Mouse (Mus musculus) lung, embryonic 16.5 days (tissue): ENCODE measurements at regions not wholly inside any gene's neighbourhood (a gene's known extent, or its start where the extent isn't known, plus 50 kb on each side); places are given as distances from the start of the nearest gene placed in this dataset.
A peak's percentile ranks its signal among the peaks of the same experiment; 100 is the strongest.

Source experiments
- ATAC-seq: fragments of 200-750 bp; cut with Nextera tagmentation; 2 replicates; pipeline ENCODE4 v1.8.0; 2017; ENCODE audit warnings: low read depth, mild to moderate bottlenecking, moderate library complexity
- H3K27ac ChIP-seq: fragments of 300-500 bp; sonication (generic); 2 replicates; pipeline ENCODE4 v1.5.1; 2014; ENCODE audit warnings: mild to moderate bottlenecking, control low read depth, low read length
- H3K27me3 ChIP-seq: fragments of 300-500 bp; sonication (generic); 2 replicates; pipeline ENCODE4 v1.6.1; 2014; ENCODE audit warnings: low read depth, low read length, mixed read lengths; ENCODE audit not compliant: control insufficient read depth, insufficient read depth
- H3K36me3 ChIP-seq: fragments of 300-500 bp; sonication (generic); 2 replicates; pipeline ENCODE4 v1.6.1; 2014; ENCODE audit warnings: low read length; ENCODE audit not compliant: control insufficient read depth, insufficient read depth
- H3K4me1 ChIP-seq: fragments of 300-500 bp; sonication (generic); replicated peaks from 2 replicates; pipeline ENCODE4 v1.6.1; 2014; ENCODE audit warnings: low read length, mixed read lengths; ENCODE audit not compliant: control insufficient read depth, insufficient read depth
- H3K4me2 ChIP-seq: fragments of 300-500 bp; sonication (generic); 2 replicates; pipeline ENCODE4 v1.6.1; 2014; ENCODE audit warnings: low read depth, low read length, control low read depth
- H3K4me3 ChIP-seq: fragments of 300-500 bp; sonication (generic); 2 replicates; pipeline ENCODE4 v1.5.1; 2014; ENCODE audit warnings: mild to moderate bottlenecking, low read length, control low read depth
- H3K9ac ChIP-seq: fragments of 300-500 bp; sonication (generic); 2 replicates; pipeline ENCODE4 v1.6.1; 2014; ENCODE audit warnings: low read length, control low read depth
- H3K9me3 ChIP-seq: fragments of 300-500 bp; sonication (generic); 2 replicates; pipeline ENCODE4 v1.6.1; 2016; ENCODE audit warnings: low read length; ENCODE audit not compliant: control insufficient read depth
- WGBS: fragments of 180-500 bp; shearing (Covaris S2); extraction: QIAGEN DNeasy Blood & Tissue Kit; methylation state at CpG from one replicate; pipeline ENCODE4 v1.1.7; 2014; 5-methylcytosine and 5-hydroxymethylcytosine counted together

DNA sequence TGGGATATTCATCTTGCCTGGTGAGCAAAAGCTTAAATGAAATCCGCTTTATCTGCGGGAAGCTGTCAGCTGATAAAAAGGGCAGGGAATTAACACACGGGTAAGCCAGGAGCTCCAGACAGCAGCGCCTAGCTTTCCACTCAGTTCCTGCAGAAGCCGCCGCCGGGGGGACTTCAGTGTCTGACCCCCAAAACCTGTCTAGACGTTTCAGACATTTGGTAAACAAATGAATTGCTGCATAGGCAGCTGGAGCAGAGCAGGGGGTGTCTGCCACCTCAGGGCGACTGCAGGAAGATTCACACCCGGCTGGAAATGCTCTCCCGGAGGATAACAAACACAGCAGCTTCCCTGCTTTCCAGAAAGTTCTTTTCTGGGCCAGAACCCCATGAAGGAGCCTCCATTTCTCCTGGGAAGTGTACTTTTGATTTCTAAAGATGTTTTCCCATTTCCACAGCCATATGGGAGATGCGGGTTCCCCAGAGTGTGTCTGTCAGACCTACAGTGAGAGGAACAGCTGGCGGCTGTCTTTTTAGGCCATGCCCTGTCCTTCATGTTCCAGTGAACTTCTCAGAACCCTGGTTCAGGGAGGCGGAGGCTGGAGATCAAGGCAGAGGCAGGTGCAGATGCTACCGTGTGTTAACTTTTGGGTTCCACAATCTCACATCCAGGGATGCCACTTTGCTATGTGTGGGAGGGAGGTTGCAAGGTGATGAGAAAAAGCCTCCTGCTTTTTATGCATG, 58.7 kb upstream of the Pmepa1 start:
- no peaks in the 10 kb centered on the region for H3K36me3 ChIP-seq
- WGBS: 13% methylated on average over 15 of the region's 15 CpGs
- peaks cover 45% of the 10 kb centered on the region for H3K4me1 ChIP-seq
- H3K9ac ChIP-seq: no peak overlapping the region
- no peaks in the 10 kb centered on the region for H3K9me3 ChIP-seq
- no peak overlapping the region for H3K4me2 ChIP-seq
- peak overlapping the region; percentile 76 for H3K27ac ChIP-seq
- H3K4me3 ChIP-seq: no peak overlapping the region
- ATAC-seq: no peak
- H3K27me3 ChIP-seq: no peaks in the 10 kb centered on the region

DNA sequence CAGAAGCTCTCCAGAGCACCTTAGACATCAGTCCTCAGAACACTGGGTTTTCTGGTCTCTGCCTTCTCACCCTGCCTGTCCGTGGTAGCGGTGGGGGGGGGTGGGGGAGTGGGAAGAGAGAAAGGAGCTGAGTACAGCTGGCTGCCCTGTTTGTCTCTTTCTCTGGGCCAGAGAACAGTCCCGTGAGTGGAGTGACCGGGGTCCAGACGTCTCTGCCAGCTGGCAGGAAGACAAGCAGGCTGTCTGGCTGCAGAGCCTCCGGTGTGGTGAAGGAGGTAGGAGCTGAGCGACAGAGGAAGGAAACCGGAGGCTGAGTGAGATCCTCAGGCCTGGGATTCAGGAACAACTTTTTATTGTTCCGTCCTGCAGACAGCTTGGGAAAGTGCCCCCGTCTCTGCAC, 59.5 kb upstream of the Pmepa1 start:
- peaks cover 53% of the 10 kb centered on the region for H3K4me1 ChIP-seq
- peak; percentile 76 for ATAC-seq
- H3K9ac ChIP-seq: peak overlapping the region; percentile 48
- no peaks in the 10 kb centered on the region for H3K27me3 ChIP-seq
- WGBS: 1% methylated on average over 10 of the region's 10 CpGs
- no peaks in the 10 kb centered on the region for H3K9me3 ChIP-seq
- no peaks in the 10 kb centered on the region for H3K36me3 ChIP-seq
- H3K4me2 ChIP-seq: peak overlapping the region; percentile 0; the same call in 1 of the 2 replicates
- peak overlapping the region; percentile 76 for H3K27ac ChIP-seq
- no peak overlapping the region for H3K4me3 ChIP-seq

DNA sequence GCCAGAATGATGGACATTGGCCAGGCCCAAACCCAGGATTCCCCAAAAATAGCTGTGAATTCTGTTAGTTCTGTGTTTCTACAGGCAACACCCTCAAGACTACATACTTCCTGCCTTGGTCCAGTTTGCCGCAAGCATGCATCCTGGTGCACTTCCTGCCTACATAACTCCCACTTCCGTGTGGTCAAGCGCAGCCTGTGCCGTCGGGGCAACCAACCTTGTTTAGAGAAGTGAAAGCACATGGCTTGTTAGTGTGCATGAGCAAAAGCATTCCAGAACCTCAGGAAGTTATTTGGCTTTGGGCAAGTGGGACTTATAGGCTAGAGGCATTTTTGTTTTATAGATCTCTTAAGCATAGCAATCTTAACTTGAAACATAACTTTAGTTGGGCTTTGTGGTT, 61.3 kb upstream of the Pmepa1 start:
- Histone ChIP-seq H3K9me3 (no peaks in the 10 kb centered on the region), H3K27me3 (no peaks in the 10 kb centered on the region), H3K36me3 (no peaks in the 10 kb centered on the region), H3K9ac (no peak overlapping the region), H3K4me3 (no peak overlapping the region), H3K27ac (no peak overlapping the region), H3K4me2 (no peak overlapping the region), H3K4me1 (peaks cover 54% of the 10 kb centered on the region)
- ATAC-seq: no peak
- WGBS: 64% methylated on average over 5 of the region's 5 CpGs

DNA sequence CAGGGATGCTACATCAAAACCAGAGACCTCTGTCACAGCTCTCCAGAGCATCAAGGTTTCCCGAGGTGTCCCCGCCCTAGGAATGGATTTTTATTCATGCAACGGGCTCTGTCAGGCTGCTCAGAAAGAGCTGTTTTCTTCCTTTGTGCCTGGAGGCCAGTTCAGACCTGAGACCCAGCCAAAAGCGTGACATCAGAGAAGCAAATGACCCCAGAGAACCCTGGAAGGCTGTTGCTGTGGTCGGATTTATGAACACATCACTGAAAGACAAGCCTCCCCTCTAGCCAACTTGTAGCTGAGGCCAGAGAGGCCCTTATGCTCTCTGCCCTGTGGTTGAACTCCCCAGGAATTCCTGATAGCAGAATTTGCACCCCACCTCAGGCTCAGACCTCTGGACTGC, 62.3 kb upstream of the Pmepa1 start:
- H3K27me3 ChIP-seq: no peaks in the 10 kb centered on the region
- peak overlapping the region; percentile 48 for H3K27ac ChIP-seq
- peak; percentile 26 for ATAC-seq
- peaks cover 59% of the 10 kb centered on the region for H3K4me1 ChIP-seq
- no peaks in the 10 kb centered on the region for H3K9me3 ChIP-seq
- 45% methylated on average over 5 of the region's 5 CpGs for WGBS
- no peak overlapping the region for H3K9ac ChIP-seq
- no peak overlapping the region for H3K4me3 ChIP-seq
- no peaks in the 10 kb centered on the region for H3K36me3 ChIP-seq
- no peak overlapping the region for H3K4me2 ChIP-seq

DNA sequence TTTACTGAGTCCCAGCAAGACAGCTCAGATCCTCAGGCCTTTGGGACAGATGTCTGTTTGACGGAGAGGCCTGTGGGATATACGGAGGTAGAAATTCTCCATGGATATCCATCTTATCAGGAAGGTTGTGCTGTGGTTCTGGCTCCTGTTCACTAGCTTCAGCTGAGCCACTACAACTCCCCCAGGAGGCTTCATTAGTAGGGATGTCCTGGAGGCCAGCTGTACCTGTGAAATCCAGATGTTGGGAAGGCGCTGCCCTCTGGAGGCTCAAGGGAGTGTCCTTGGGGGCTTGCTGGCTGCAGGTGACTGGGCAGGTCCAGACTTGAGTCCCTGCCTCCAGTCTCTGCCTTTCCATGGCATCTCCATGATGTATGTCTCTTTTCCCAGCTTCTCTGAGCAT, 62.9 kb upstream of the Pmepa1 start:
- Histone ChIP-seq H3K4me1 (peaks cover 58% of the 10 kb centered on the region), H3K4me3 (no peak overlapping the region), H3K9me3 (no peaks in the 10 kb centered on the region), H3K4me2 (no peak overlapping the region), H3K9ac (0 out of 2 replicates have a peak overlapping the region, but pooled peaks have one; percentile 7), H3K36me3 (no peaks in the 10 kb centered on the region), H3K27ac (peak overlapping the region; percentile 48), H3K27me3 (no peaks in the 10 kb centered on the region)
- 71% methylated on average over 3 of the region's 3 CpGs for WGBS
- ATAC-seq: no peak

DNA sequence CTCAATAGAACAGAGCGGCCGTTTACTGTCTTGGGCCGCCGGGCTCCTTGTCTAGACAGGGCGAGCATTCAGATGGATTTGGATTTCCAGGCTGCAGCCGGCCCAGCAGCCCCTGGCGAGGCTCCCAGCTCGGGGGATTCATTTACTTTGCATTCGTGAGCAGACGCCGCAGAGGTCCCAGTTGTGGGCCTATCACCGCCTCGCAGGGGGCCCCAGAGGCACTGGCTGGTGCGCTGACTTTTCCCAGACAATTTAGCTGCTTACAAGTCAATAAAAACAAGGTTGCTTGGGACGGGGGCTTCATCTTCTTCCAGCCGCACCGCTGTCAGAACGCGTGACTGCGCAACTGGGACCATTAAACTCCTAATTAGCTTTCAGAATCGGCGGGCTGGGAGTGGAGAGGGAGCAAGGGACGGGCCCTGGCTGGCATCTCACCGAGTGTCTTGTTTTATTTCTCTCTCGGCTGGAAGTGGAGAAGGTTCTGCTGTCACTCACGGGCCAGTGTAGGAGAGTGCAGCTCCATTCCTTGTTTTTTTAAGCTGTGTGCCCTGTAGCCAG, 63.8 kb upstream of the Pmepa1 start:
- Histone ChIP-seq H3K9me3 (no peaks in the 10 kb centered on the region), H3K4me2 (peak overlapping the region; percentile 41), H3K4me1 (peaks cover 51% of the 10 kb centered on the region), H3K36me3 (no peaks in the 10 kb centered on the region), H3K27ac (peak overlapping the region; percentile 0), H3K4me3 (peak overlapping the region; percentile 5; the same call in 1 of the 2 replicates), H3K9ac (0 out of 2 replicates have a peak overlapping the region, but pooled peaks have one; percentile 1), H3K27me3 (no peaks in the 10 kb centered on the region)
- ATAC-seq: peak; percentile 37
- WGBS: 6% methylated on average over 26 of the region's 26 CpGs

DNA sequence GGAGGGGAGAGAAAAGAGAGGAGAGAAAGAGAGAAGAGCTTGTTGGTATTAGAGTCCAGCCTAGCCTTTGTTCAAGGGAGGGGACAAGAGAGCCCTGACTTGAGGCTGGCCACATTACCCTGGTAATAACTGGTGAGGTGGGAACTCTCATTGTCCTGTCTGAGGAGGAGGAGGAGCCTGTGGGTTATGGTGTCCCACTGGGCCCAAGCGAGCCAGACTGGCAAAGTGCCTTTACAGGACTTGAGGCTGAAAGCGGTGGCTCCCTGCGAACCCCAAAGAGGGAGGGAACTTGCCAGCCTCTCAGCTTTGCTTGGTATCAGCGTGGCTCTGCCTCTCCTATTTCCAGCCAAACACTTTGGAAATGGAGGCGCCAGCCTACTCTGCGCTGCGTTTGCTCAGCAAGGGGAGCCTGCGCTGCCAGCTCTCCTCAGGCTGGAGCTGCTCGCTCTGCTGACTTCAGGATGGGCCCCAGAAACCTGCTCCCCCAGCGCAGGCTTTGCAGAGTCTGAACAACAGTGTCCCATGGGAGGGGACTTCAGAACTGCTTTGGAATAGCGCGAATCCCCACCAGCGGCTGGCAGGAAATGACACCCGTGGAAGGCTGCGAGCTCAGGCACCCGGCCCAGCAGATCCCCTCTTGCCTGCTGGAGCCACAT, 66.4 kb upstream of the Pmepa1 start:
- Histone ChIP-seq H3K4me1 (peaks cover 35% of the 10 kb centered on the region), H3K27me3 (no peaks in the 10 kb centered on the region), H3K9me3 (no peaks in the 10 kb centered on the region), H3K4me2 (no peak overlapping the region), H3K4me3 (no peak overlapping the region), H3K9ac (peak overlapping the region; percentile 31; the same call in 1 of the 2 replicates), H3K36me3 (no peaks in the 10 kb centered on the region), H3K27ac (peak overlapping the region; percentile 17; the same call in 1 of the 2 replicates)
- ATAC-seq: peak; percentile 45
- WGBS: 39% methylated on average over 16 of the region's 16 CpGs

DNA sequence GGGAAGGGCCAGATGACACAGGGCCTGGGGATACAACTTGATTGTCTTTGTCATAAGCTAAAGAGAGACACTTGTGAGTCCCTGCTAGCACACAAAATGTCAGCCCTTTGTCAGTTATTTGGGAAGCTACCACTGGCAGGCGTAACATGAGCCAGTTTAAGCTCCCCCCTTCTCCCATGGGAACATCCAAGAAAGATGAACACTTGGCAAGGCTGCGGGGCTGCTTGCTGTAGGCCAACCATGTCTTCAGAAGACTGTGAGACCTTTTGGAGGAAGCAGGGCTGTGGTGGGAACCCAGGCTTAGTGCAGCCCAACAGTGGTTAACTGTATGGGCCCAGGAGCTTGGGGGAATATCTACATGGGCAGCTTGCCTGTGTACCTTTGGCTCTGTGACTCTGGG, 67.3 kb upstream of the Pmepa1 start:
- H3K4me1 ChIP-seq: peaks cover 30% of the 10 kb centered on the region
- H3K27me3 ChIP-seq: no peaks in the 10 kb centered on the region
- WGBS: 79% methylated on average over 2 of the region's 2 CpGs
- H3K4me3 ChIP-seq: no peak overlapping the region
- H3K9me3 ChIP-seq: no peaks in the 10 kb centered on the region
- H3K4me2 ChIP-seq: no peak overlapping the region
- ATAC-seq: no peak
- no peak overlapping the region for H3K27ac ChIP-seq
- no peak overlapping the region for H3K9ac ChIP-seq
- no peaks in the 10 kb centered on the region for H3K36me3 ChIP-seq

DNA sequence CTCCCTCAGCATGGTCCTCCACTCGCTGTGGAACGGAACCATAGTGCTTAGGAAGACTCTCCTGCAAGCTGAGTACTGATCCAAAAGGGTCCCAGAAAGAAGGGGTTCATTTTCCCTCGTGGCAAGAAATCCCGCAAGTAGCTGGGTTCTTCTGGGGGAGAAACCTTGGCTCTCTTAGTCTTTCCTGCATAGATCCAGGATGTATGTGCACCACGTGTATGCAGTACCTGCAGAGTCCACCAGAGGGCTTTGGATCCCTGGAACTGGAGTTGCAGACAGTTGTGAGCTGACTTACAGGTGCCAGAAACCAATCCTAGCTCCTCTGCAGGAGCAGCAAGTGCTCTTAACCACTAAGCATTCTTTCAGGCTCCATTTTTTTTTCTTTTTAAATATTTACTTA, 67.9 kb upstream of the Pmepa1 start:
- no peaks in the 10 kb centered on the region for H3K9me3 ChIP-seq
- no peak overlapping the region for H3K27ac ChIP-seq
- H3K4me2 ChIP-seq: no peak overlapping the region
- peaks cover 24% of the 10 kb centered on the region for H3K4me1 ChIP-seq
- WGBS: 91% methylated on average over 5 of the region's 5 CpGs
- H3K4me3 ChIP-seq: no peak overlapping the region
- H3K9ac ChIP-seq: no peak overlapping the region
- H3K36me3 ChIP-seq: no peaks in the 10 kb centered on the region
- no peaks in the 10 kb centered on the region for H3K27me3 ChIP-seq
- ATAC-seq: no peak
